Mouse (Mus musculus): ENCODE measurements around the gene Sphk2. TPM values are rescaled to one million over a fixed set of nuclear protein-coding genes. Genes with fewer than 3 reads are reported as not detected.

The Sphk2 gene
- 13.7 and 21.0 TPM in 2 replicates for polyA plus RNA-seq (2015; fragmentation: Nextera tagmentation; extraction: Ambion mirVana)

DNA sequence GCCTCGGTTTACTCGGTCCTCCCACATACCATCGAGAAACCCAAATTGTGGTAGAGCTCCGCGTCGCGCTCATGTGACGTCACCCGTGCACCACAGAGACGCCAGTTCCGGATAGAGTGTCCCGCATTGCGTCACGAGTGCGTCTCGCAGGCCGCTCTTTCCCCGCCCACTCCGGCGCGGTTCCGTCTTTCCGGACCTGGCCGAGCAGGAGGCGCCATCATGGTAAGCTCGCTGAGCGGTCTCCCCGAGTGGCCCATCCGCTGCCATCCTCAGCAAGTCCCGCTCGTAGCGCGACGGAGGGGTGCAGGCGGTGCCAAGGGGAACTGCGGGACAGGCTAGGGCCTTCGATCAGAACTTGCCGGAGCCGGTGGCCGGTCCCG, at the start of gene Sphk2:
Gene Sphk2, minus strand, starts transcription at position 85 of the 380 bp plus-strand sequence.
- Histone ChIP-seq H3K4me2 (peak within 1 kb of the TSS; percentile 80), H3K4me1 (replicated peaks) (peaks cover 43% of the 10 kb centered on the region), H3K4me3 (peak within 1 kb of the TSS; percentile 69), H3K27me3 (no peaks in the 10 kb centered on the region), H3K9me3 (replicated peaks) (no peaks in the 10 kb centered on the region), H3K27ac (peak within 1 kb of the TSS; percentile 89), H3K36me3 (peaks cover 23% of the 10 kb centered on the region), H3K9ac (peak within 1 kb of the TSS; percentile 88)
- peak; percentile 76 for ATAC-seq (replicated peaks; ENCODE audit: insufficient number of reproducible peaks, insufficient read depth, low FRiP score, low read depth)
- WGBS: 0% methylated on average over 41 of the region's 41 CpGs

DNA sequence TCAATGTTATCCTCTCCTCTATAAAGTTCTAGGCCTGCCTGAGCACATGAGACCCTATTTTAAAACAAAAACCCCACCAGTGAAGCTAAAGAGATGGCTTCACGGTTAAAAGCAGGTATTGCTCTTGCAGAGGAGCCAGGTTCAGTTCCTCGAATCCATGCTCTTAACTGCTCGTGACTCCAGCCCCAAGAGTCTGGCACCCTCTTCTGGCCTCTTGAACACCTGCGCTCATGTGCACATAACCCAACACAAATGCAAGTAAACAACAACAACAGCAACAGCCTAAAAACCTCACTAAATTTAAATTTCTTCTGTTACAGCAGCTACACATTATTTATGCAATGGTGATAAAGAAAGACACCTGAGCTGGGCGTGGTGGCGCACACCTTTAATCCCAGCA, 49.7 kb upstream of the Sphk2 start:
- Histone ChIP-seq H3K9ac (no peak overlapping the region), H3K27ac (no peak overlapping the region), H3K4me2 (no peak overlapping the region), H3K4me1 (replicated peaks) (no peaks in the 10 kb centered on the region), H3K4me3 (no peak overlapping the region), H3K27me3 (peaks cover 3% of the 10 kb centered on the region; the same call in 1 of the 2 replicates), H3K9me3 (replicated peaks) (no peaks in the 10 kb centered on the region), H3K36me3 (no peaks in the 10 kb centered on the region)
- ATAC-seq (replicated peaks; ENCODE audit: insufficient number of reproducible peaks, insufficient read depth, low FRiP score, low read depth): no peak
- WGBS: 86% methylated on average over 6 of the region's 6 CpGs

DNA sequence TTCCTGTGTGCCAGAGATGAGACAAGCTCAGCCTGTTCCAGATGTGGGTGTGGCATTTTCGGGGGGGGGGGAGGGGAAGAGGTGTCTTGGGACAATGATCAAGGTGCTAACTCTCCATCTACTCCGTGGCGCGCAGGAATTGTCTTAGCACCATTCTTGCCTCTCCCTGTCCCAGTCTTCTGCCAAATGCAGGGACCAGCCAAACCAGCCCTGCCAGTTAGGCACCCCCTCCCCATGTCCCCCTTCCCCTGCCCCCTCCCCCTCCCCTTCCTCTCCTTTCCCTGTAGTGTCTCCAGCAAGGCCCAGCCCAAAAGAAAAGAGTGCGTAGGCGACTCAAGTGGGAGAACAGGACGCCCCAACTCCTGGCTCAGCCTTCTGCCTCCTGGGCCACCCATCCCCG, 49.0 kb upstream of the Sphk2 start:
- ATAC-seq (replicated peaks; ENCODE audit: insufficient number of reproducible peaks, insufficient read depth, low FRiP score, low read depth): no peak

DNA sequence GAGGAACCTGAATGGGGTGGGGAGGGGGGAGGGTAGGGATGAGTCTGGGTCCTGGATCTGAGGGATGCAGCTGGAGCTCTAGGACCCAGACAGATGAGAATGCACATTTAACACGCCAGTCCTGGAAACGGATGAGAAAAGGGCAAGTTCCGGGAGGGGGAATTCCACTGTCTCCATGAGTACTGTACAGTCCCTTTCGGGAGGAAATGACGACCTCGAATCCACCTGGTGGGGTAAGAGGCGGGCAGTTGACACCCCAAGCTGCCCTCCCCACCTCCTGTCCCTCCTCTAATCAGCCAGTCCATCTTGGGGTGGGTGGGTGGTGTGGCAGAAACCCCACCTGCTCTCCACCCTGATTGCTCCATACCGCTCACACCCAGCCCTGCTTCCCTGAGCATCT, 48.2 kb upstream of the Sphk2 start:
- Histone ChIP-seq H3K4me2 (no peak overlapping the region), H3K9me3 (replicated peaks) (no peaks in the 10 kb centered on the region), H3K4me1 (replicated peaks) (no peaks in the 10 kb centered on the region), H3K27ac (no peak overlapping the region), H3K9ac (no peak overlapping the region), H3K36me3 (no peaks in the 10 kb centered on the region), H3K4me3 (no peak overlapping the region), H3K27me3 (peaks cover 6% of the 10 kb centered on the region)
- no peak for ATAC-seq (replicated peaks; ENCODE audit: insufficient number of reproducible peaks, insufficient read depth, low FRiP score, low read depth)
- 45% methylated on average over 8 of the region's 8 CpGs for WGBS

More for the DNA sequence above, 49.0 kb upstream of the Sphk2 start:
- no peaks in the 10 kb centered on the region for H3K4me1 ChIP-seq (replicated peaks)
- no peaks in the 10 kb centered on the region for H3K36me3 ChIP-seq
- H3K4me2 ChIP-seq: no peak overlapping the region
- H3K4me3 ChIP-seq: no peak overlapping the region
- H3K27me3 ChIP-seq: peaks cover 3% of the 10 kb centered on the region; the same call in 1 of the 2 replicates
- H3K9ac ChIP-seq: no peak overlapping the region
- 49% methylated on average over 7 of the region's 8 CpGs for WGBS
- no peak overlapping the region for H3K27ac ChIP-seq
- no peaks in the 10 kb centered on the region for H3K9me3 ChIP-seq (replicated peaks)

DNA sequence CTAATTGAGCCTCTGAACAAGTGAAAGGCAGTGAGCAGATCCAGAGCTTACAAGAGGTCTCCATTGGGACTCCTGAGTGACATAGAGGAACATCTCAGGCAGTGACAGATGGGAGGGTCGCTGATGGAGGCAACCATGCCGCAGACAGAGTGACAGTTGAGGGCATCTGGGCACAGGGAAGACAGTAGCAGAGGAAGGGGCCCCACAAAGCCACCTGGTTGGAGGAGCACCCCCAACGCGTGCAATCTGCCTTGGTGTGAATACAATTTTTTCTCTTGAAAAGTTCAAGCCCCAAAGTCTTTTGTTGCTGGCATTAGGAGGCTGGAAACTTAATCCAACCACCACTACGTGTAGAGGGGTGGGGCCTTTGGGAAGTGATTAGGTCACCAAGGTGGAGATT, 42.3 kb upstream of the Sphk2 start:
- no peak overlapping the region for H3K4me3 ChIP-seq
- H3K9me3 ChIP-seq (replicated peaks): no peaks in the 10 kb centered on the region
- ATAC-seq (replicated peaks; ENCODE audit: insufficient number of reproducible peaks, insufficient read depth, low FRiP score, low read depth): no peak
- H3K4me1 ChIP-seq (replicated peaks): peaks cover 6% of the 10 kb centered on the region
- H3K27me3 ChIP-seq: peaks cover 41% of the 10 kb centered on the region
- H3K36me3 ChIP-seq: no peaks in the 10 kb centered on the region
- no peak overlapping the region for H3K9ac ChIP-seq
- no peak overlapping the region for H3K27ac ChIP-seq
- H3K4me2 ChIP-seq: no peak overlapping the region
- WGBS: 54% methylated on average over 5 of the region's 5 CpGs

GRCm38 (mm10) chr7:45759400-45759799, 41.6 kb upstream of the Sphk2 start:
- Histone ChIP-seq H3K4me3 (peak overlapping the region; percentile 25), H3K4me2 (peak overlapping the region; percentile 53), H3K27ac (no peak overlapping the region), H3K36me3 (no peaks in the 10 kb centered on the region), H3K9me3 (replicated peaks) (no peaks in the 10 kb centered on the region), H3K27me3 (peaks cover 41% of the 10 kb centered on the region), H3K4me1 (replicated peaks) (peaks cover 6% of the 10 kb centered on the region), H3K9ac (no peak overlapping the region)
- 12% methylated on average over 27 of the region's 27 CpGs for WGBS
- ATAC-seq (replicated peaks; ENCODE audit: insufficient number of reproducible peaks, insufficient read depth, low FRiP score, low read depth): no peak

GRCm38 (mm10) chr7:45755703-45756102, 37.9 kb upstream of the Sphk2 start:
- Histone ChIP-seq H3K9me3 (replicated peaks) (no peaks in the 10 kb centered on the region), H3K4me2 (no peak overlapping the region), H3K27me3 (peaks cover 33% of the 10 kb centered on the region), H3K4me1 (replicated peaks) (peaks cover 6% of the 10 kb centered on the region), H3K4me3 (no peak overlapping the region), H3K36me3 (no peaks in the 10 kb centered on the region), H3K9ac (no peak overlapping the region), H3K27ac (no peak overlapping the region)
- ATAC-seq (replicated peaks; ENCODE audit: insufficient number of reproducible peaks, insufficient read depth, low FRiP score, low read depth): no peak
- WGBS: 48% methylated on average over 6 of the region's 6 CpGs

- WGBS: 77% methylated on average over 9 of the region's 9 CpGs
- Histone ChIP-seq H3K9ac (no peak overlapping the region), H3K27me3 (no peaks in the 10 kb centered on the region), H3K4me3 (no peak overlapping the region), H3K4me2 (no peak overlapping the region), H3K27ac (no peak overlapping the region), H3K36me3 (no peaks in the 10 kb centered on the region), H3K4me1 (replicated peaks) (peaks cover 17% of the 10 kb centered on the region), H3K9me3 (replicated peaks) (no peaks in the 10 kb centered on the region)
- ATAC-seq (replicated peaks; ENCODE audit: insufficient number of reproducible peaks, insufficient read depth, low FRiP score, low read depth): no peak
Measured at GRCm38 (mm10) chr7:45750162-45750561, 32.4 kb upstream of the Sphk2 start.

DNA sequence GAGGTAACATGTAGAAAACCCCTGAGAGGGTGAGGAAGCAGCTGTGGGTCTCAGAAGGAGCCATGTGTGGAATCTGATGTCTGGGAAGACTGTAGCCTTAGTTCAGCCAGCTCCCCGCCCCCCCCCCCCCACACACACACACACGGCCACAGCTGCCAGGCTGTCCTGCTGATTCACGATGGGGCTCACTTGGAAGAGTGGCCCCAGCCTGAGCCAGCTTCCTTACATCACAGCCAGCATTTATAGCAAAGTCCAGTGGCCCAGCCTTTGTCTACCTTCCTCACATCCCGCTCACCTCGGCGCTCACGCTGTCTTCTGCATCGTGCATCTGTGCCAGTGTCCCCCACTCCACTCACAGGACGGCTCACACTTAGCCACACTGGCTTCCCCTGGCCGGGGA, 31.6 kb upstream of the Sphk2 start:
- H3K4me3 ChIP-seq: no peak overlapping the region
- no peaks in the 10 kb centered on the region for H3K27me3 ChIP-seq
- no peak overlapping the region for H3K4me2 ChIP-seq
- H3K9me3 ChIP-seq (replicated peaks): no peaks in the 10 kb centered on the region
- ATAC-seq (replicated peaks; ENCODE audit: insufficient number of reproducible peaks, insufficient read depth, low FRiP score, low read depth): no peak; the same call in 1 of the 2 replicates
- peaks cover 17% of the 10 kb centered on the region for H3K4me1 ChIP-seq (replicated peaks)
- no peak overlapping the region for H3K27ac ChIP-seq
- WGBS: 35% methylated on average over 10 of the region's 10 CpGs
- no peaks in the 10 kb centered on the region for H3K36me3 ChIP-seq
- no peak overlapping the region for H3K9ac ChIP-seq

- H3K4me1 ChIP-seq (replicated peaks): peaks cover 17% of the 10 kb centered on the region
- no peak overlapping the region for H3K4me3 ChIP-seq
- H3K4me2 ChIP-seq: no peak overlapping the region
- no peaks in the 10 kb centered on the region for H3K9me3 ChIP-seq (replicated peaks)
- H3K36me3 ChIP-seq: no peaks in the 10 kb centered on the region
- no peaks in the 10 kb centered on the region for H3K27me3 ChIP-seq
- ATAC-seq (replicated peaks; ENCODE audit: insufficient number of reproducible peaks, insufficient read depth, low FRiP score, low read depth): no peak
- no peak overlapping the region for H3K27ac ChIP-seq
- WGBS: 71% methylated on average over 7 of the region's 7 CpGs
- no peak overlapping the region for H3K9ac ChIP-seq
Measured at GRCm38 (mm10) chr7:45748110-45748509, 30.3 kb upstream of the Sphk2 start.

GRCm38 (mm10) chr7:45747450-45747849, 29.6 kb upstream of the Sphk2 start:
- 87% methylated on average over 5 of the region's 5 CpGs for WGBS
- H3K4me2 ChIP-seq: no peak overlapping the region
- no peak overlapping the region for H3K4me3 ChIP-seq

GRCm38 (mm10) chr7:45746518-45746917, 28.7 kb upstream of the Sphk2 start:
- 55% methylated on average over 6 of the region's 6 CpGs for WGBS
- H3K4me3 ChIP-seq: no peak overlapping the region
- no peak overlapping the region for H3K27ac ChIP-seq
- H3K4me1 ChIP-seq (replicated peaks): peaks cover 20% of the 10 kb centered on the region
- no peaks in the 10 kb centered on the region for H3K36me3 ChIP-seq
- H3K4me2 ChIP-seq: no peak overlapping the region
- no peaks in the 10 kb centered on the region for H3K9me3 ChIP-seq (replicated peaks)
- H3K9ac ChIP-seq: no peak overlapping the region
- no peaks in the 10 kb centered on the region for H3K27me3 ChIP-seq
- ATAC-seq (replicated peaks; ENCODE audit: insufficient number of reproducible peaks, insufficient read depth, low FRiP score, low read depth): no peak

More at GRCm38 (mm10) chr7:45747450-45747849, 29.6 kb upstream of the Sphk2 start:
- H3K36me3 ChIP-seq: no peaks in the 10 kb centered on the region
- H3K9ac ChIP-seq: no peak overlapping the region
- H3K27me3 ChIP-seq: no peaks in the 10 kb centered on the region
- no peaks in the 10 kb centered on the region for H3K9me3 ChIP-seq (replicated peaks)
- no peak overlapping the region for H3K27ac ChIP-seq
- H3K4me1 ChIP-seq (replicated peaks): peaks cover 17% of the 10 kb centered on the region
- 0 out of 2 replicates have a peak, but pooled peaks have one; percentile 11 for ATAC-seq (replicated peaks; ENCODE audit: insufficient number of reproducible peaks, insufficient read depth, low FRiP score, low read depth)
